Mouse (Mus musculus) CH12.LX (cell line): ENCODE data around the gene Mvp. TPM values are rescaled to one million over a fixed set of nuclear protein-coding genes. Genes with fewer than 3 reads are reported as not detected.
A peak's percentile ranks its signal among the peaks of the same experiment; 100 is the strongest.

Source experiments
- DNase-seq: peaks from one replicate; pipeline ENCODE4 v3.0.0-alpha.2; 2013; ENCODE audit errors: extremely low read depth
- H3K27ac ChIP-seq: 2 replicates; pipeline ENCODE4 v1.5.1; 2012; ENCODE audit warnings: low read depth, mild to moderate bottlenecking, control low read depth, moderate library complexity; ENCODE audit not compliant: insufficient read depth
- H3K27me3 ChIP-seq: replicated peaks from 2 replicates; pipeline ENCODE3; 2012; ENCODE audit warnings: inconsistent platforms
- H3K36me3 ChIP-seq, 2 experiments: replicated peaks in 1 of 2; 2 replicates each; pipeline versions ENCODE3 to v1.6.1; 2012; ENCODE audit warnings: inconsistent platforms in 1 of 2, low read length in 1 of 2, mild to moderate bottlenecking in 1 of 2, mixed read lengths in 1 of 2, moderate library complexity in 1 of 2; ENCODE audit not compliant: control insufficient read depth in 1 of 2, insufficient read depth in 1 of 2
- H3K4me1 ChIP-seq, 2 experiments: 2 replicates each; pipeline ENCODE4 v1.6.1; 2012; ENCODE audit warnings: inconsistent platforms in 1 of 2, moderate library complexity in 1 of 2; ENCODE audit not compliant: insufficient read depth in 2 of 2, control insufficient read depth in 1 of 2
- H3K4me2 ChIP-seq: 2 replicates; pipeline ENCODE4 v1.6.1; 2012; ENCODE audit warnings: low read depth, mild to moderate bottlenecking, control low read depth; ENCODE audit not compliant: poor library complexity, insufficient read depth, severe bottlenecking
- H3K4me3 ChIP-seq, 3 experiments: fragments of 150-350 bp in 1 of 3; sonication (generic) in 1 of 3; replicated peaks in 1 of 3; 2 replicates each; pipeline versions ENCODE3 to v1.5.1; 2011 to 2012; ENCODE audit warnings: low read depth in 2 of 3, low read length in 2 of 3, mild to moderate bottlenecking in 2 of 3, moderate library complexity in 2 of 3, control low read depth in 1 of 3, improper control_type of control experiment in 1 of 3, inconsistent platforms in 1 of 3, mixed read lengths in 1 of 3; ENCODE audit not compliant: poor library complexity in 1 of 3
- H3K79me2 ChIP-seq: replicated peaks from 2 replicates; pipeline ENCODE4 v1.6.1; 2012; ENCODE audit warnings: mild to moderate bottlenecking, moderate library complexity; ENCODE audit not compliant: control insufficient read depth, poor library complexity, insufficient read depth, severe bottlenecking; ENCODE audit errors: extremely low read depth
- H3K9ac ChIP-seq: 2 replicates; pipeline ENCODE4 v1.6.1; 2012; ENCODE audit warnings: low read depth, mild to moderate bottlenecking, control low read depth, moderate library complexity; ENCODE audit not compliant: insufficient read depth
- H3K9me3 ChIP-seq: replicated peaks from 2 replicates; pipeline ENCODE3; 2012; ENCODE audit warnings: low read length, inconsistent platforms, mixed read lengths
- BHLHE40 ChIP-seq: IDR thresholded peaks from 2 replicates; pipeline ENCODE4 v1.6.1; 2011; ENCODE audit warnings: mild to moderate bottlenecking, low read depth, low read length, improper control_type of control experiment
- CTCF ChIP-seq, 2 experiments: IDR thresholded peaks in 1 of 2; conservative IDR thresholded peaks in 1 of 2; 2 replicates each; pipeline ENCODE4 v1.5.1; 2011 to 2012; ENCODE audit warnings: low read depth in 2 of 2, low read length in 2 of 2, improper control_type of control experiment in 1 of 2, inconsistent platforms in 1 of 2, mild to moderate bottlenecking in 1 of 2, moderate library complexity in 1 of 2
- ELF1 ChIP-seq: IDR thresholded peaks from 2 replicates; pipeline ENCODE4 v1.6.1; 2014; ENCODE audit warnings: low read depth, mild to moderate bottlenecking, inconsistent platforms, low read length, improper control_type of control experiment
- EP300 ChIP-seq: IDR thresholded peaks from 2 replicates; pipeline ENCODE4 v1.6.1; 2011; ENCODE audit warnings: low read length, improper control_type of control experiment
- ETS1 ChIP-seq: conservative IDR thresholded peaks from 2 replicates; pipeline ENCODE4 v1.6.1; 2012; ENCODE audit warnings: low read depth, mild to moderate bottlenecking, inconsistent platforms, low read length, improper control_type of control experiment, moderate library complexity
- JUND ChIP-seq: conservative IDR thresholded peaks from 2 replicates; pipeline ENCODE4 v1.6.1; 2011; ENCODE audit warnings: low read depth, low read length, improper control_type of control experiment
- MAFK ChIP-seq: IDR thresholded peaks from 2 replicates; pipeline ENCODE4 v1.6.1; 2011; ENCODE audit warnings: low read length, improper control_type of control experiment; ENCODE audit not compliant: insufficient replicate concordance
- MAX ChIP-seq: IDR thresholded peaks from 2 replicates; pipeline ENCODE4 v1.6.1; 2011; ENCODE audit warnings: low read length, improper control_type of control experiment
- MAZ ChIP-seq: IDR thresholded peaks from 2 replicates; pipeline ENCODE4 v1.6.1; 2012; ENCODE audit warnings: low read depth, mild to moderate bottlenecking, inconsistent platforms, low read length, improper control_type of control experiment, moderate library complexity
- MXI1 ChIP-seq: IDR thresholded peaks from 2 replicates; pipeline ENCODE4 v1.6.1; 2011; ENCODE audit warnings: mild to moderate bottlenecking, low read depth, low read length, improper control_type of control experiment
- MYC ChIP-seq: IDR thresholded peaks from 2 replicates; pipeline ENCODE4 v1.6.1; 2011; ENCODE audit warnings: low read depth, mild to moderate bottlenecking, improper control_type of control experiment, low read length
- POLR2A ChIP-seq: IDR thresholded peaks from 2 replicates; pipeline ENCODE4 v1.6.1; 2011; ENCODE audit warnings: low read depth, mild to moderate bottlenecking, improper control_type of control experiment, low read length
- POLR2AphosphoS2 ChIP-seq: IDR thresholded peaks from 2 replicates; pipeline ENCODE4 v1.6.1; 2011; ENCODE audit warnings: low read depth, low read length, improper control_type of control experiment
- SIN3A ChIP-seq: IDR thresholded peaks from 2 replicates; pipeline ENCODE4 v1.6.1; 2012; ENCODE audit warnings: low read length, improper control_type of control experiment, inconsistent platforms
- TBP ChIP-seq: conservative IDR thresholded peaks from 2 replicates; pipeline ENCODE4 v1.6.1; 2011; ENCODE audit warnings: low read depth, low read length, improper control_type of control experiment
- TCF12 ChIP-seq: IDR thresholded peaks from 2 replicates; pipeline ENCODE4 v1.6.1; 2014; ENCODE audit warnings: low read depth, mild to moderate bottlenecking, inconsistent platforms, low read length, improper control_type of control experiment
- USF1 ChIP-seq: IDR thresholded peaks from 2 replicates; pipeline ENCODE4 v1.6.1; 2014; ENCODE audit warnings: low read depth, mild to moderate bottlenecking, inconsistent platforms, low read length, improper control_type of control experiment
- USF2 ChIP-seq: conservative IDR thresholded peaks from 2 replicates; pipeline ENCODE4 v1.6.1; 2011; ENCODE audit warnings: low read depth, low read length, improper control_type of control experiment
- ZC3H11A ChIP-seq: IDR thresholded peaks from 2 replicates; pipeline ENCODE4 v1.6.1; 2012; ENCODE audit warnings: low read depth, mild to moderate bottlenecking, inconsistent platforms, low read length, improper control_type of control experiment
- ZNF384 ChIP-seq: IDR thresholded peaks from 2 replicates; pipeline ENCODE4 v1.6.1; 2012; ENCODE audit warnings: low read depth, low read length, improper control_type of control experiment, inconsistent platforms
- dilution Hi-C: fragments of 300-500 bp; cut with MboI; formaldehyde crosslinking; loops from 2 replicates; pipeline ENCODE4 v1.14.3; 2020; ENCODE audit warnings: low sequenced_read_pairs; ENCODE audit not compliant: extremely low pct_unique_long_range_greater_than_20kb, extremely low pct_ligation_motif_present
- in situ Hi-C: fragments of 300-500 bp; cut with MboI; formaldehyde crosslinking; loops from 3 replicates; pipeline ENCODE4 v1.14.3; 2019; ENCODE audit warnings: low sequenced_read_pairs, low pct_ligation_motif_present, low pct_unique_long_range_greater_than_20kb, mixed read lengths
- polyA plus RNA-seq: library from polyadenylated mRNA; unstranded; fragments of >175 nt; gene quantifications from 2 replicates; pipeline ENCODE4 v1.2.1, GENCODE M21; 2012; ENCODE audit warnings: low read depth; ENCODE audit not compliant: insufficient read length
- total RNA-seq, 2 experiments: library from RNA; depleted of rRNA; stranded (reverse); fragments of 300-350 nt in 1 of 2; fragments of >200 nt in 1 of 2; gene quantifications; 2 replicates each; pipeline ENCODE4 v1.2.3; 2012 to 2014

Mvp gene
- total and polyA plus RNA-seq, 3 experiments = 33.3 to 53.7 (median 52.1) TPM

DNA sequence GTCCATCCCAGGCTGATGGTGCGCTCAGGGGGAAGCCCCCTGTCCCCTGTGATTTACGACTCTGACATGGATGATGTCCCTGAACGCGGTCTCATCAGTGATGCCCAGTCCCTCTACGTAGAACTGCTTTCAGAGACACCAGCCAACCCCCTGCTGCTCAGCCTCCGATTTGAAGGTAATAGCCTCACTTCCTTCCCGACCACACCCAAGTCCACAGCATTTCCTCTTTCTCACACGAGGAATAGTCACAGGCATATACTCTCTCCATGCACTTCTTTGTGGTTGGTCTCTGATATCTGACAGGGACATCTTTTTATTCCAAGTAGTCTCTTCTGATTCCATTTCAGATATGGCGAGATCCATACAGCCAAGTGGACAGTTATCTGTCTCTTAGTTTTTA, 54.6 kb downstream of the Mvp start:
- dilution Hi-C loops = no loop called here

GRCm38 (mm10) chr7:126955125-126955524, 59.3 kb downstream of the Mvp start:
- Histone ChIP-seq H3K27ac (no peak overlapping the region), H3K79me2 (no peaks in the 10 kb centered on the region), H3K4me1 (peaks cover 14 to 75% of the 10 kb centered on the region in 2 experiments)
- TF ChIP-seq SIN3A (no peak), ZNF384 (no peak), MAFK (no peak)
- TF ChIP-seq, all 38 proteins: peak for 0
- H3K4me3 ChIP-seq = no peak overlapping the region
- no peaks in the 10 kb centered on the region for H3K27me3 ChIP-seq
- H3K36me3 ChIP-seq = peaks cover 33 to 86% of the 10 kb centered on the region in 2 experiments
- no peaks in the 10 kb centered on the region for H3K9me3 ChIP-seq
- H3K4me2 ChIP-seq = no peak overlapping the region
- dilution Hi-C loops = no loop called here
- DNase-seq = no peak
- no peak overlapping the region for H3K9ac ChIP-seq
- in situ Hi-C loops = no loop called here

More for the DNA sequence above, 54.6 kb downstream of the Mvp start:
- DNase-seq = no peak
- Histone ChIP-seq H3K27ac (no peak overlapping the region), H3K36me3 (peaks cover 48 to 88% of the 10 kb centered on the region in 2 experiments), H3K4me3 (no peak overlapping the region), H3K79me2 (no peaks in the 10 kb centered on the region), H3K9ac (no peak overlapping the region), H3K4me1 (peaks cover 17 to 67% of the 10 kb centered on the region in 2 experiments), H3K27me3 (no peaks in the 10 kb centered on the region), H3K9me3 (no peaks in the 10 kb centered on the region), H3K4me2 (no peak overlapping the region)
- TF ChIP-seq EP300 (no peak), ETS1 (no peak), TBP (no peak), ZC3H11A (no peak), MAFK (no peak), USF2 (no peak), POLR2AphosphoS2 (no peak), JUND (no peak), MAZ (no peak), ELF1 (no peak), TCF12 (no peak)
- in situ Hi-C loops = loop anchor here (5.0 to 10.0 kb wide), 2 partner anchors 58 to 255 kb away; partner anchors contain the start of genes Coro1a, Pagr1a and Pagr1b

- Histone ChIP-seq H3K9me3 (peaks cover 6% of the 10 kb centered on the region), H3K79me2 (no peaks in the 10 kb centered on the region), H3K4me1 (peaks cover 10 to 55% of the 10 kb centered on the region in 2 experiments), H3K36me3 (peaks cover 19 to 86% of the 10 kb centered on the region in 2 experiments), H3K9ac (no peak overlapping the region), H3K27ac (no peak overlapping the region; the same call in 1 of the 2 replicates), H3K4me3 (no peak overlapping the region), H3K4me2 (0 out of 2 replicates have a peak overlapping the region, but pooled peaks have one; percentile 9), H3K27me3 (no peaks in the 10 kb centered on the region)
- dilution Hi-C loops (no loop called here), in situ Hi-C loops (no loop called here)
- TF ChIP-seq USF1 (0 out of 2 replicates have a peak, but pooled peaks have one; percentile 12), POLR2A (peak; percentile 45; the same call in 1 of the 2 replicates), MXI1 (peak; percentile 83), SIN3A (no peak), MYC (peak; percentile 67; the same call in 1 of the 2 replicates), MAX (peak; percentile 72; the same call in 1 of the 2 replicates), CTCF (conservative IDR thresholded peaks at IDR 0.05 in 1 of 2, IDR thresholded peaks at IDR 0.05 in 1 of 2; ENCODE audit: low read depth in 2 of 2, low read length in 2 of 2) (no peak), BHLHE40 (peak; percentile 92)
- peak; percentile 81 for DNase-seq
Observed at GRCm38 (mm10) chr7:126952646-126953045, 61.8 kb downstream of the Mvp start.
